Mouse (Mus musculus) ovary, postnatal 14 days (tissue): ENCODE measurements around the gene Pbx1.
"Not testable (repeated sequence)": the region's sequence is repeated elsewhere in the genome, so short reads cannot be mapped to it uniquely, and the experiment has no call there.

Experiments
- DNase-seq: peaks from one replicate; pipeline ENCODE4 v3.0.0; 2022; ENCODE audit warnings: low spot score

The Pbx1 gene

GRCm38 (mm10) chr1:168432232-168432280, at the start of gene Pbx1:
Pbx1 (minus strand) TSS chr1:168432270.
- DNase-seq: not testable (repeated sequence)

GRCm38 (mm10) chr1:168479626-168480025, 47.6 kb upstream of the Pbx1 start:
- no peak for DNase-seq

GRCm38 (mm10) chr1:168478829-168479228, 46.8 kb upstream of the Pbx1 start:
- DNase-seq: no peak

- no peak for DNase-seq
These were observed 44.8 kb upstream of the Pbx1 start for GRCm38 (mm10) chr1:168476917-168477316.

- no peak for DNase-seq
These were observed 44.3 kb upstream of the Pbx1 start for GRCm38 (mm10) chr1:168476216-168476897.

DNA sequence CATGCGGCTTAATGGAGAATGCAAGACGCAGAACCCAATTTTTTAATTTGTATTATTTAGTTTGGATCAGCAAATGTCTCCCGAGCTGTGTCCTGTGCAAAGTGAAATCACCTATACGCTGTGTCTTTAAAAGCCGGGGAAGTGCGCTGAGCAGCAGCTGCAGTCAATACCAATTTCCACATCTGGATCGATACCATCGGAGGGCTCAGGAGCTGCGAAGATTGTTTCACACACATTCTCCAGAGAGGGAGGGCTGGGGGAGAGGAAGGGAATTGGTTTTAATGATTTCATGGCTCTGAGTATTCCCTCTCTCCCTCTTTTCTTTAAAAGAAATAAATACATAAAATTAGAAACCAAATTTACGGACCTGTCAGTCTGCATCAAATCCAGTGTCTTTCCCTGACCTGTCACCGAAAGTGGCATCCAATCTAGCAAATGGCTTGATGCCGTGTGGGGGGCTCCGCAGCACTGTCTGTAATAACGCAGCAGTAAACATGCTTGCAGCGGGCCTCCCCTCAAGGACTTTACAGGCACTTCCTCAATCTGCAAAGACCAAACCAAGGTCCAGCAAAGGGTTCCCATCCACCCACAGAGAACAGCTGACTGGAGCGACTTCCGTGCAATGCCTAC, 43.6 kb upstream of the Pbx1 start:
- DNase-seq: no peak

- no peak for DNase-seq
These were observed 41.4 kb upstream of the Pbx1 start for GRCm38 (mm10) chr1:168473255-168474069.

- no peak for DNase-seq
These were observed 40.6 kb upstream of the Pbx1 start for GRCm38 (mm10) chr1:168472545-168473254.

DNA sequence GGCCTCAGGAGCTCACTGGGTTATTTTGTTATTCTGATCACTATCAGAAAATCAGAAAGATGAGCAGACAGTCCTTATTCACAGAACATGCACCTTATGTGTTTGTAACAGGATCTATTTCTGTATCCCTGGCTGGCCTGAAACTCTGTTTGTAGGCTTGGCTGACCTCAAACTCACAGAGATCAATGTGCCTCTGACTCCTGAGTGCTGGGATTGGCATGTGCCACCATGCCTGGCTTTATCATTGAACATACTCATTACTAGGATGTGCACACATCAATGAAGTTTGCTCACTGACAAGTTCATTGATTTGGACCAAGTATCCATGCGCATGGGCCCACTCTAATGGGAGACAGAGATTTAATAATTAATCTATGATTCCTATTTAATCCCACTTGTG, 27.4 kb upstream of the Pbx1 start:
- no peak for DNase-seq

- DNase-seq: no peak
These were observed 25.2 kb upstream of the Pbx1 start for GRCm38 (mm10) chr1:168457191-168457747.

- DNase-seq: no peak
These were observed 23.1 kb upstream of the Pbx1 start for GRCm38 (mm10) chr1:168455178-168455577.

- no peak for DNase-seq
These were observed 1.6 kb upstream of the Pbx1 start for GRCm38 (mm10) chr1:168433671-168434070.

GRCm38 (mm10) chr1:168432281-168432725, 233 bp upstream of the Pbx1 start:
- peak; percentile 88 for DNase-seq

GRCm38 (mm10) chr1:168431711-168432231, 299 bp downstream of the Pbx1 start:
- peak; percentile 70 for DNase-seq

DNA sequence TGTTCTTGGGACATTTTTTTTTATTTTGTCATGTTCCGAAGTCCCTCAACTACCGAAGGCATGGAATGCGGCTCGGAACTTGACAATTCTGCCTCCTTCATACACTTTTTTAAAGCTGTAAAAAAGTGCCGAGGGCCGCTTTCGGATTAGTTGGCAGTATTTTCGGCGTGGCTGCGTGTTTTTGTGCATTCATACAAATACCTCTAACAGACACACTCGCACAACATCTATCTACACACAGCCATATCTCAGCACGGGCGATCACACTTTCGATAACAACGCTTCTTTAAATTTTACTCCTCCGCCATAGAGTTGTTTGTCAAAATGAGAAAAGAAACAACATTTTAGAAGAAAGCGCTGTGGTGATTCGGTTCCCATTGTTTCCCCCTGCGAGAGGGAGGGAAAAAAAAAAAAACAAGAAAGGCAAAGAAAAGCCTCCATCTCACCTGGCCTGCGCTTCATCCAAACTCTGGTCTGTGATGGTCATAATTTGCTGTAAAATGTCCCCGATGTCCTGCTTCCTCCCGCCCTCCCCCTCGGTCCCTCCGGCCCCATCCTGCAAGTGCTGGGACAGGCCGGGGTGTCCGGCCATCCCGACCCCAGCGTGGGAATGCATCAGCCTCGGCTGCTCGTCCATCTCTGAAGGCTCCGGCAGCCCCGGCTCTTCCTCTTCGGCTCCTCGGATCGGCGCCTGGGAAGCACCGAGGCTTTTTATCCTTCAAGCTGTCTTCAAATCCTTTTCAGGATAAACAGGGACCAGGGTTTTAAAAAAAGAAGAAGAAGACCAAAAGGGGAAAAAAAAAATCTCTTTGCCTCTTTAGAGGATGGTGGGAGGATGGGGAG, 981 bp downstream of the Pbx1 start:
- DNase-seq: no peak

GRCm38 (mm10) chr1:168429856-168430644, 2.0 kb downstream of the Pbx1 start:
- DNase-seq: no peak

GRCm38 (mm10) chr1:168429406-168429805, 2.7 kb downstream of the Pbx1 start:
- DNase-seq: no peak

GRCm38 (mm10) chr1:168428255-168428654, 3.8 kb downstream of the Pbx1 start:
- no peak for DNase-seq

- no peak for DNase-seq
These were observed 4.5 kb downstream of the Pbx1 start for GRCm38 (mm10) chr1:168427596-168427995.

DNA sequence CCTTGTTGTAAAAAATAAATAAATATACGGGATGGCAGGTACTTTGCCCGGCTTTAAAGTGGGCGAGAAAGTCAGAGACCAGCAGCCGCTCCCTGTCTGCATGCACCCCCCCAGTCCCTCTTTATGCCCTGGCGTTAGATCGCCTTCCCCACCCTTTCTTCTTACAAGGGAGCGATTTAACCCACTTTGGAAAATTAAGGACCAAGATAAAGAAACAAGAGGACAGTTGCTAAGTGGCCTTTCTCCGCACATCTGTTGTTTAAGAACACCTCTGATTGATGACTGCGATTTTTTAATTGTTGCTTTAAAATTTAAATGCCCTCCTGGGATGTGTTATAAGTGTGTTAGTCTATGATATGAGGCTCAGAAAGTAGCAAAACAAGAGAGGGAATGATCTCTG, 5.2 kb downstream of the Pbx1 start:
- no peak for DNase-seq

GRCm38 (mm10) chr1:168426281-168426680, 5.8 kb downstream of the Pbx1 start:
- DNase-seq: no peak
